Mouse (Mus musculus) testis, adult 2 months (tissue): ENCODE data around the gene Fry.

ENCODE experiments used
- CTCF ChIP-seq: fragments of 200-500 bp; IDR thresholded peaks from 2 replicates; pipeline ENCODE4 v1.5.1; 2012; ENCODE audit warnings: low read depth, mild to moderate bottlenecking, inconsistent platforms, low read length, moderate library complexity; ENCODE audit not compliant: control insufficient read depth, insufficient read depth, insufficient replicate concordance
- POLR2A ChIP-seq: fragments of 200-500 bp; IDR thresholded peaks from 2 replicates; pipeline ENCODE4 v1.6.1; 2012; ENCODE audit warnings: low read depth, mild to moderate bottlenecking, inconsistent platforms, low read length, moderate library complexity; ENCODE audit not compliant: control insufficient read depth

GRCm38 (mm10) chr5:150298969-150299368 is 180.5 kb downstream of the Fry start:
- TF ChIP-seq CTCF, result no peak
- no peak for TF ChIP-seq POLR2A
